Comparison of ENCODE assay signal across 17 mouse cellular contexts in the genomic region with DNA sequence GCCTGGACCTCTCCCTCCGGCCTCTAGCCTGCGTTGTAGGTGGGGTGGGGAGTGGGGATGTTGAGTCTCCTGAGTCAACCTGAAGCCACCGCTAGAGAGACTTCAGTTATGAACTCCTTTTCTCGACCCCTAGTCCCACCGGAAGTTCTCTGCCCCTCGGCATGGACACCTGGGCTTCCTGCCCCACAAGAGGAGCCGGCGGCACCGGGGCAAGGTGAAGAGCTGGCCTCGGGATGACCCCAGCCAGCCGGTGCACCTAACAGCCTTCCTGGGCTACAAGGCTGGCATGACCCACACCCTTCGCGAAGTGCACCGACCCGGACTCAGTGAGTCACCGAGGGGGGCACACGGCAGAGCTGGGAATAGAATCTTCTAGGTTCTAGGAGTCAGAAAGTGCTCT. TPM values are rescaled to one million over a fixed set of nuclear protein-coding genes. Genes with fewer than 3 reads are reported as not detected.
"Had no signal": no experiment of that assay in that cellular context is flagged by ENCODE, and none has a peak within 500 bp of the region (broad histone marks: within the 10 kb centered on the region; RNA-seq: fewer than 3 reads in every experiment).

No protein-coding gene starts in this region.

- H3K4me3 ChIP-seq: left cerebral cortex, adult 2 months; limb, embryonic 12.5 days; liver, embryonic 15.5 days; megakaryocyte, embryonic 14.5 days; midbrain, embryonic 15.5 days; neural tube, embryonic 12.5 days had no signal

- ATAC-seq: intestine, postnatal 0 days; lung, postnatal 0 days; midbrain, embryonic 15.5 days had no signal

- H3K36me3 ChIP-seq: limb, embryonic 12.5 days; liver, embryonic 15.5 days; midbrain, embryonic 15.5 days; neural tube, embryonic 12.5 days had no signal

- DNase-seq: kidney, adult 8-10 months; lung, adult 2 months; thymus, adult 2 months; thymus, postnatal 25 days had no signal

- H3K27ac ChIP-seq: kidney, postnatal 0 days; left cerebral cortex, adult 2 months; limb, embryonic 12.5 days; liver, embryonic 15.5 days; macrophage; midbrain, embryonic 15.5 days; neural tube, embryonic 12.5 days; stomach, postnatal 0 days had no signal

- H3K4me2 ChIP-seq: limb, embryonic 12.5 days; liver, embryonic 15.5 days; midbrain, embryonic 11.5 days; midbrain, embryonic 15.5 days; neural tube, embryonic 12.5 days had no signal

- H3K9ac ChIP-seq: limb, embryonic 12.5 days; liver, embryonic 15.5 days; midbrain, embryonic 15.5 days had no signal

- H3K27me3 ChIP-seq: neural tube, embryonic 12.5 days had no signal

- H3K9me3 ChIP-seq: limb, embryonic 12.5 days; liver, embryonic 15.5 days; megakaryocyte, embryonic 14.5 days; midbrain, embryonic 15.5 days; neural tube, embryonic 12.5 days had no signal

RNA-seq across cellular contexts. Expression of a gene that starts 0.6 kb away (rescaled TPM):
- polyA plus RNA-seq: intestine, postnatal 0 days; limb, embryonic 12.5 days; liver, adult 2 months; macrophage; midbrain, embryonic 11.5 days; midbrain, embryonic 15.5 days; neural tube, embryonic 12.5 days had no signal

RNA-seq across cellular contexts. Expression of a gene that starts 10.3 kb away (rescaled TPM):
- polyA plus RNA-seq: intestine, postnatal 0 days; kidney, postnatal 0 days; liver, adult 2 months; liver, embryonic 15.5 days; lung, postnatal 0 days; macrophage; midbrain, embryonic 15.5 days; neural tube, embryonic 12.5 days had no signal
